Mouse (Mus musculus) heart, embryonic 13.5 days (tissue): ENCODE measurements around the gene Tmem201. TPM values are rescaled to one million over a fixed set of nuclear protein-coding genes. Genes with fewer than 3 reads are reported as not detected.

ENCODE experiments used
- ATAC-seq: fragments of 200-750 bp; cut with Nextera tagmentation; 2 replicates; pipeline ENCODE4 v1.8.0; 2017; ENCODE audit warnings: moderate TSS enrichment; ENCODE audit not compliant: insufficient number of reproducible peaks, low FRiP score, low TSS enrichment; ENCODE audit errors: extremely low read depth
- H3K27ac ChIP-seq: fragments of 300-500 bp; sonication (generic); replicated peaks from 2 replicates; pipeline ENCODE4 v1.5.1; 2015; ENCODE audit warnings: moderate library complexity, mild to moderate bottlenecking, inconsistent platforms
- H3K27me3 ChIP-seq: fragments of 300-500 bp; sonication (generic); replicated peaks from 2 replicates; pipeline ENCODE4 v1.6.1; 2015; ENCODE audit warnings: mild to moderate bottlenecking, inconsistent platforms
- H3K36me3 ChIP-seq: fragments of 300-500 bp; sonication (generic); 2 replicates; pipeline ENCODE4 v1.6.1; 2015; ENCODE audit warnings: mild to moderate bottlenecking, inconsistent platforms
- H3K4me1 ChIP-seq: fragments of 300-500 bp; sonication (generic); 2 replicates; pipeline ENCODE4 v1.6.1; 2015; ENCODE audit warnings: inconsistent platforms
- H3K4me2 ChIP-seq: fragments of 300-500 bp; sonication (generic); 2 replicates; pipeline ENCODE4 v1.6.1; 2015; ENCODE audit warnings: inconsistent platforms, mild to moderate bottlenecking, moderate library complexity
- H3K4me3 ChIP-seq: fragments of 300-500 bp; sonication (generic); 2 replicates; pipeline ENCODE4 v1.5.1; 2015; ENCODE audit warnings: moderate library complexity, mild to moderate bottlenecking, inconsistent platforms
- H3K9ac ChIP-seq: fragments of 300-500 bp; sonication (generic); 2 replicates; pipeline ENCODE4 v1.6.1; 2015; ENCODE audit warnings: inconsistent platforms, mild to moderate bottlenecking, moderate library complexity
- H3K9me3 ChIP-seq: fragments of 300-500 bp; sonication (generic); 2 replicates; pipeline ENCODE4 v1.6.1; 2016; ENCODE audit warnings: inconsistent platforms
- WGBS: fragments of 180-500 bp; shearing (Covaris S2); methylation state at CpG from one replicate; pipeline ENCODE4 v1.1.7; 2015; ENCODE audit warnings: mixed read lengths; 5-methylcytosine and 5-hydroxymethylcytosine counted together
- polyA plus RNA-seq: library from polyadenylated mRNA; unstranded; fragments of >200 nt; fragmentation: Nextera tagmentation; extraction: Ambion mirVana; gene quantifications from 2 replicates; pipeline ENCODE4 v1.2.1, GENCODE M21; 2015

Gene Tmem201
- polyA plus RNA-seq, 1 experiment from 2014 or later, result 41.4 TPM

- H3K9me3 ChIP-seq, result no peaks in the 10 kb centered on the region
- ATAC-seq, result no peak
- H3K4me1 ChIP-seq, result 0 out of 2 replicates have a peak, but pooled peaks cover 5% of the 10 kb centered on the region
- no peak overlapping the region for H3K27ac ChIP-seq
- no peak overlapping the region for H3K9ac ChIP-seq
- H3K4me3 ChIP-seq, result no peak overlapping the region
- no peak overlapping the region for H3K4me2 ChIP-seq
- WGBS, result 89% methylated on average over 18 of the region's 18 CpGs
- H3K27me3 ChIP-seq, result 0 out of 2 replicates have a peak, but pooled peaks cover 3% of the 10 kb centered on the region
- H3K36me3 ChIP-seq, result peaks cover 14% of the 10 kb centered on the region
These were observed 11.3 kb upstream of the Tmem201 start for GRCm38 (mm10) chr4:149749003-149749662.

DNA sequence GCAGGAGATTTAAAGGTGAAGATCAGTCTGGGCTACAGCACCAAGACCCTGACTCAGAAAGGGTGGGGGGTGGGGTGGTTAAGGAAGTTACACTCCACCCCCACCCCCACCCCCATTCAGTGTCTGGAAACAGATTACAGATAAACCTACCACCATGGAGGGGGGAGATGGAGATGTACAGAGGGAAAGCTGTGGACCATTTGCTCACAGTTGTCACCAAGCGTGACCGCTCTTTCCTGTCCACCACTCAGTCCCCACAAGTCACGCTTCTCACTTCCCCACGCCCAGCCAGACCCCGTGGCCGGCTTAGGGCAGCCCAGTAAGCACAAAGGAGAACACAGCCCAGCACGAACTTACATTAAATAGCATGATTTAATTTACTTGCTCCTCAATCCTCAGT lies 6.3 kb upstream of the Tmem201 start:
- Histone ChIP-seq H3K9ac (no peak overlapping the region), H3K4me2 (no peak overlapping the region), H3K27me3 (no peaks in the 10 kb centered on the region), H3K27ac (no peak overlapping the region), H3K9me3 (no peaks in the 10 kb centered on the region), H3K4me1 (no peaks in the 10 kb centered on the region), H3K36me3 (peaks cover 29% of the 10 kb centered on the region), H3K4me3 (no peak overlapping the region)
- no peak for ATAC-seq
- WGBS, result 66% methylated on average over 7 of the region's 7 CpGs

- peaks cover 2% of the 10 kb centered on the region for H3K4me1 ChIP-seq
- WGBS, result 90% methylated on average over 14 of the region's 14 CpGs
- H3K27ac ChIP-seq, result no peak overlapping the region
- H3K9me3 ChIP-seq, result no peaks in the 10 kb centered on the region
- H3K4me3 ChIP-seq, result no peak overlapping the region
- no peak overlapping the region for H3K4me2 ChIP-seq
- peaks cover 25% of the 10 kb centered on the region for H3K36me3 ChIP-seq
- ATAC-seq, result no peak
- H3K27me3 ChIP-seq, result no peaks in the 10 kb centered on the region
- H3K9ac ChIP-seq, result no peak overlapping the region
These were observed 4.2 kb upstream of the Tmem201 start for GRCm38 (mm10) chr4:149742011-149742530.

GRCm38 (mm10) chr4:149740301-149740700 lies 2.5 kb upstream of the Tmem201 start:
- Histone ChIP-seq H3K9me3 (no peaks in the 10 kb centered on the region), H3K36me3 (peaks cover 20% of the 10 kb centered on the region), H3K27ac (no peak overlapping the region), H3K4me2 (no peak overlapping the region), H3K4me1 (peaks cover 20% of the 10 kb centered on the region), H3K27me3 (no peaks in the 10 kb centered on the region), H3K4me3 (no peak overlapping the region), H3K9ac (no peak overlapping the region)
- ATAC-seq, result no peak
- WGBS, result 77% methylated on average over 7 of the region's 7 CpGs

GRCm38 (mm10) chr4:149739478-149739877 lies 1.6 kb upstream of the Tmem201 start:
- no peaks in the 10 kb centered on the region for H3K27me3 ChIP-seq
- no peak overlapping the region for H3K27ac ChIP-seq
- H3K4me1 ChIP-seq, result peaks cover 28% of the 10 kb centered on the region
- H3K36me3 ChIP-seq, result peaks cover 15% of the 10 kb centered on the region
- no peak overlapping the region for H3K9ac ChIP-seq
- WGBS, result 69% methylated on average over 5 of the region's 5 CpGs
- H3K9me3 ChIP-seq, result no peaks in the 10 kb centered on the region
- no peak overlapping the region for H3K4me2 ChIP-seq
- no peak for ATAC-seq
- no peak overlapping the region for H3K4me3 ChIP-seq

DNA sequence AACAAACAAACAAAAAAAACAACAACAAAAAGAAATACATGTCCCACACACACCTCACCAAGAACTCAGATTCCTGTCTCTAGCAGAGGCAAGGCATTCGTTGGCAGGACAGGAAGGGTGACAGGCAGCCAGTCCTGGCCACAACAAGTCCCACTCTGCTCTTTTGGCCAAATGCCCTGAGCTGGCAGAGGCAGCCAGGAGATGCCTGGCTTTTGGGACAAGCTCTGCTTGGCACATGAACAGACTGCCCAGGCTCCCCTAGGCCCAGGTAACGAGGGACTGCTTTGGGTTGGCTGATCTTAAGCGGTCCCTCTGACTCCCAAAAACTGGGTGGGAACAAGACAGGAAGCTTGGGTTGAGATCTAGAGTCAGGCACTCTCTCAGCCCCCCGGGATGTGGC lies 1.3 kb downstream of the Tmem201 start:
- Histone ChIP-seq H3K27ac (no peak overlapping the region; the same call in 1 of the 2 replicates), H3K4me1 (peaks cover 57% of the 10 kb centered on the region), H3K27me3 (no peaks in the 10 kb centered on the region), H3K36me3 (peaks cover 6% of the 10 kb centered on the region; the same call in 1 of the 2 replicates), H3K9me3 (no peaks in the 10 kb centered on the region), H3K9ac (peak overlapping the region; percentile 97), H3K4me3 (peak overlapping the region; percentile 91), H3K4me2 (peak overlapping the region; percentile 97)
- WGBS, result 32% methylated on average over 4 of the region's 4 CpGs
- no peak for ATAC-seq

- peaks cover 11% of the 10 kb centered on the region for H3K36me3 ChIP-seq
- peak overlapping the region; percentile 91; the same call in 1 of the 2 replicates for H3K4me3 ChIP-seq
- H3K27ac ChIP-seq, result peak overlapping the region; percentile 45
- no peaks in the 10 kb centered on the region for H3K9me3 ChIP-seq
- peak overlapping the region; percentile 97 for H3K4me2 ChIP-seq
- no peak for ATAC-seq
- peaks cover 66% of the 10 kb centered on the region for H3K4me1 ChIP-seq
- H3K9ac ChIP-seq, result peak overlapping the region; percentile 65
- no peaks in the 10 kb centered on the region for H3K27me3 ChIP-seq
- 70% methylated on average over 5 of the region's 5 CpGs for WGBS
These were observed 2.1 kb downstream of the Tmem201 start for GRCm38 (mm10) chr4:149735624-149736250.

GRCm38 (mm10) chr4:149734730-149735475 lies 2.9 kb downstream of the Tmem201 start:
- WGBS, result 72% methylated on average over 10 of the region's 10 CpGs
- no peaks in the 10 kb centered on the region for H3K27me3 ChIP-seq
- H3K27ac ChIP-seq, result no peak overlapping the region
- H3K9me3 ChIP-seq, result no peaks in the 10 kb centered on the region
- peaks cover 19% of the 10 kb centered on the region for H3K36me3 ChIP-seq
- H3K4me3 ChIP-seq, result no peak overlapping the region
- peak overlapping the region; percentile 97; the same call in 1 of the 2 replicates for H3K4me2 ChIP-seq
- no peak for ATAC-seq
- peak overlapping the region; percentile 65 for H3K9ac ChIP-seq
- H3K4me1 ChIP-seq, result peaks cover 68% of the 10 kb centered on the region

GRCm38 (mm10) chr4:149734246-149734645 lies 3.6 kb downstream of the Tmem201 start:
- Histone ChIP-seq H3K27me3 (no peaks in the 10 kb centered on the region), H3K9me3 (no peaks in the 10 kb centered on the region), H3K4me2 (no peak overlapping the region), H3K36me3 (peaks cover 25% of the 10 kb centered on the region), H3K9ac (no peak overlapping the region), H3K4me3 (no peak overlapping the region), H3K27ac (peak overlapping the region; percentile 33; the same call in 1 of the 2 replicates), H3K4me1 (peaks cover 68% of the 10 kb centered on the region)
- ATAC-seq, result no peak
- WGBS, result 81% methylated on average over 6 of the region's 6 CpGs

- peak overlapping the region; percentile 29 for H3K9ac ChIP-seq
- ATAC-seq, result no peak
- H3K4me1 ChIP-seq, result peaks cover 68% of the 10 kb centered on the region
- H3K27me3 ChIP-seq, result no peaks in the 10 kb centered on the region
- peaks cover 30% of the 10 kb centered on the region for H3K36me3 ChIP-seq
- peak overlapping the region; percentile 33; the same call in 1 of the 2 replicates for H3K27ac ChIP-seq
- H3K4me2 ChIP-seq, result no peak overlapping the region
- no peak overlapping the region for H3K4me3 ChIP-seq
- 50% methylated on average over 6 of the region's 6 CpGs for WGBS
- no peaks in the 10 kb centered on the region for H3K9me3 ChIP-seq
These were observed 4.1 kb downstream of the Tmem201 start for GRCm38 (mm10) chr4:149733748-149734147.

DNA sequence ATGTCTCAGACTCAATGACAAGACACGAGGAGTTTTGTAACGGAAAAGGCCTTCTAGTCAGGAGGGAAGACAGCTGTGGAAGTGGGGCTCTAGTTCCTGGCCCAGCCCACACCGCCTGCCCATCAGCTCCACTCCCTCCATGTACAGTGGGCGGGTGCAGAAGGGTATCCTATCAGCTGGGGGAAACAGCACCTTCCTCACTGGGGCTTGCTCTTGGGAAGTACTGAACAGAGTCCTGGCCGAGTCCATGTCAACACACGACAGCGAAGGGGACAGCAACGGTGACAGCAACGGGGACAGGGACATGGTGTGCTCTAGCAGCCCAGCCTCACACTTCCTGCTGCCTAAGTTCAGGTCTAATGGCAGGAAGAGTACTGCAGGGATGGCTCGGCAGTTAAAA lies 5.0 kb downstream of the Tmem201 start:
- Histone ChIP-seq H3K4me3 (no peak overlapping the region), H3K9ac (peak overlapping the region; percentile 33), H3K27me3 (no peaks in the 10 kb centered on the region), H3K4me2 (0 out of 2 replicates have a peak overlapping the region, but pooled peaks have one; percentile 3), H3K4me1 (peaks cover 68% of the 10 kb centered on the region), H3K36me3 (peaks cover 38% of the 10 kb centered on the region), H3K27ac (peak overlapping the region; percentile 32; the same call in 1 of the 2 replicates), H3K9me3 (no peaks in the 10 kb centered on the region)
- ATAC-seq, result no peak
- WGBS, result 58% methylated on average over 10 of the region's 10 CpGs
